Mouse (Mus musculus) kidney, embryonic 16.5 days (tissue): ENCODE results near the gene Piezo1. TPM values are rescaled to one million over a fixed set of nuclear protein-coding genes. Genes with fewer than 3 reads are reported as not detected.

Source experiments
- ATAC-seq: fragments of 200-750 bp; cut with Nextera tagmentation; 2 replicates; pipeline ENCODE4 v1.8.0; 2017; ENCODE audit warnings: moderate TSS enrichment; ENCODE audit not compliant: low FRiP score, low TSS enrichment
- H3K27ac ChIP-seq: fragments of 300-500 bp; sonication (generic); 2 replicates; pipeline ENCODE4 v1.5.1; 2014; ENCODE audit warnings: low read length
- H3K27me3 ChIP-seq: fragments of 300-500 bp; sonication (generic); 2 replicates; pipeline ENCODE4 v1.6.1; 2014; ENCODE audit warnings: low read length, control low read depth, mixed read lengths; ENCODE audit not compliant: insufficient read depth
- H3K36me3 ChIP-seq: fragments of 300-500 bp; sonication (generic); 2 replicates; pipeline ENCODE4 v1.6.1; 2014; ENCODE audit warnings: low read length, control low read depth, mixed read lengths; ENCODE audit not compliant: insufficient read depth
- H3K4me1 ChIP-seq: fragments of 300-500 bp; sonication (generic); 2 replicates; pipeline ENCODE4 v1.6.1; 2014; ENCODE audit warnings: low read length, control low read depth, mixed read lengths; ENCODE audit not compliant: insufficient read depth
- H3K4me2 ChIP-seq: fragments of 300-500 bp; sonication (generic); replicated peaks from 2 replicates; pipeline ENCODE4 v1.6.1; 2014; ENCODE audit warnings: low read depth, low read length
- H3K4me3 ChIP-seq: fragments of 300-500 bp; sonication (generic); 2 replicates; pipeline ENCODE4 v1.5.1; 2014; ENCODE audit warnings: mild to moderate bottlenecking, low read length
- H3K9ac ChIP-seq: fragments of 300-500 bp; sonication (generic); replicated peaks from 2 replicates; pipeline ENCODE4 v1.6.1; 2014; ENCODE audit warnings: low read length
- H3K9me3 ChIP-seq: fragments of 300-500 bp; sonication (generic); 2 replicates; pipeline ENCODE4 v1.6.1; 2016; ENCODE audit warnings: low read length, control low read depth
- WGBS: fragments of 180-500 bp; shearing (Covaris S2); extraction: QIAGEN DNeasy Blood & Tissue Kit; methylation state at CpG from one replicate; pipeline ENCODE4 v1.1.7; 2014; 5-methylcytosine and 5-hydroxymethylcytosine counted together
- polyA plus RNA-seq: library from polyadenylated mRNA; unstranded; fragments of >200 nt; fragmentation: Nextera tagmentation; extraction: Ambion mirVana; gene quantifications from 2 replicates; pipeline ENCODE4 v1.2.1, GENCODE M21; 2015

Piezo1 gene
- polyA plus RNA-seq, 1 experiment from 2014 or later = 16.9 TPM

GRCm38 (mm10) chr8:122580926-122581325, 29.8 kb upstream of the Piezo1 start:
- Histone ChIP-seq H3K36me3 (no peaks in the 10 kb centered on the region), H3K9ac (no peak overlapping the region), H3K27ac (no peak overlapping the region), H3K4me3 (no peak overlapping the region), H3K4me1 (peaks cover 38% of the 10 kb centered on the region), H3K9me3 (no peaks in the 10 kb centered on the region), H3K4me2 (no peak overlapping the region), H3K27me3 (no peaks in the 10 kb centered on the region)
- 37% methylated on average over 14 of the region's 15 CpGs for WGBS
- no peak for ATAC-seq

- Histone ChIP-seq H3K9ac (no peak overlapping the region), H3K4me2 (no peak overlapping the region), H3K27me3 (no peaks in the 10 kb centered on the region), H3K4me1 (peaks cover 49% of the 10 kb centered on the region), H3K9me3 (no peaks in the 10 kb centered on the region), H3K36me3 (no peaks in the 10 kb centered on the region), H3K4me3 (no peak overlapping the region), H3K27ac (peak overlapping the region; percentile 67; the same call in 1 of the 2 replicates)
- 26% methylated on average over 7 of the region's 7 CpGs for WGBS
- no peak for ATAC-seq
Observed at GRCm38 (mm10) chr8:122579196-122579595, 28.1 kb upstream of the Piezo1 start.

- H3K4me2 ChIP-seq = peak overlapping the region; percentile 89
- ATAC-seq = peak; percentile 52
- peaks cover 52% of the 10 kb centered on the region for H3K4me1 ChIP-seq
- peaks cover 8% of the 10 kb centered on the region for H3K36me3 ChIP-seq
- H3K9ac ChIP-seq = 0 out of 2 replicates have a peak overlapping the region, but pooled peaks have one; percentile 38
- H3K27ac ChIP-seq = peak overlapping the region; percentile 81
- H3K4me3 ChIP-seq = peak overlapping the region; percentile 77
- H3K27me3 ChIP-seq = no peaks in the 10 kb centered on the region
- WGBS = 14% methylated on average over 10 of the region's 10 CpGs
- no peaks in the 10 kb centered on the region for H3K9me3 ChIP-seq
Observed at GRCm38 (mm10) chr8:122577116-122577515, 26.0 kb upstream of the Piezo1 start.

DNA sequence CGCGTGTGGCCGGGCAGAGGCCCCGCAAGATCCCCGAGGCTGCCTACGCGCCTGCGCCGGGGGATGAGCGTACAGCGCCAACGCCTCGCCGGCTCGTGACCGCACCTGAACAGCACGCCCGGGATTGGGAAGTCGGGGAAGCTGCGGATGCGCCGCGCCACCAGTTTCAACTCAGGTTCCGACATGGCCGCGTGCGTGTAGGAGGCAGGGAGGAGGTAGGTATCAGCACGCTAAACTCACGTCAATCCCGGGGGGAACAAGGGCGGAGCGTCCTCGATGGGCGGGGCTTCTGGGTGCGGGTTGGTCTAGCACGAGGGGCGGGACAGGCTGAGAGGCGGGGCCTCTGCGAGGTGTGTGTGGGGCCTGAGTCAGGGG, 25.5 kb upstream of the Piezo1 start, which contains the start of gene Aprt:
Gene Aprt, minus strand, starts transcription at position 262 of the 375 bp plus-strand sequence.
- ATAC-seq = peak; percentile 80
- Histone ChIP-seq H3K4me1 (peaks cover 52% of the 10 kb centered on the region), H3K27me3 (no peaks in the 10 kb centered on the region), H3K4me2 (peak within 1 kb of the TSS; percentile 89), H3K4me3 (peak within 1 kb of the TSS; percentile 77), H3K9ac (peak within 1 kb of the TSS; percentile 89), H3K36me3 (peaks cover 13% of the 10 kb centered on the region), H3K9me3 (no peaks in the 10 kb centered on the region), H3K27ac (peak within 1 kb of the TSS; percentile 81)
- WGBS = under 1% methylated on average over 39 of the region's 39 CpGs

- Histone ChIP-seq H3K27me3 (no peaks in the 10 kb centered on the region), H3K9me3 (no peaks in the 10 kb centered on the region), H3K4me2 (peak overlapping the region; percentile 89), H3K4me1 (peaks cover 52% of the 10 kb centered on the region), H3K9ac (peak overlapping the region; percentile 89), H3K36me3 (peaks cover 19% of the 10 kb centered on the region), H3K4me3 (peak overlapping the region; percentile 77), H3K27ac (peak overlapping the region; percentile 77)
- WGBS = 16% methylated on average over 21 of the region's 21 CpGs
- peak; percentile 4; the same call in 1 of the 2 replicates for ATAC-seq
Observed at GRCm38 (mm10) chr8:122575735-122576647, 24.9 kb upstream of the Piezo1 start.

GRCm38 (mm10) chr8:122575286-122575685, 24.2 kb upstream of the Piezo1 start:
- H3K27me3 ChIP-seq = no peaks in the 10 kb centered on the region
- peak overlapping the region; percentile 73 for H3K27ac ChIP-seq
- no peaks in the 10 kb centered on the region for H3K9me3 ChIP-seq
- H3K36me3 ChIP-seq = peaks cover 26% of the 10 kb centered on the region
- 0 out of 2 replicates have a peak, but pooled peaks have one; percentile 25 for ATAC-seq
- peaks cover 49% of the 10 kb centered on the region for H3K4me1 ChIP-seq
- peak overlapping the region; percentile 24; the same call in 1 of the 2 replicates for H3K9ac ChIP-seq
- 52% methylated on average over 8 of the region's 8 CpGs for WGBS
- H3K4me2 ChIP-seq = peak overlapping the region; percentile 89
- H3K4me3 ChIP-seq = peak overlapping the region; percentile 77

DNA sequence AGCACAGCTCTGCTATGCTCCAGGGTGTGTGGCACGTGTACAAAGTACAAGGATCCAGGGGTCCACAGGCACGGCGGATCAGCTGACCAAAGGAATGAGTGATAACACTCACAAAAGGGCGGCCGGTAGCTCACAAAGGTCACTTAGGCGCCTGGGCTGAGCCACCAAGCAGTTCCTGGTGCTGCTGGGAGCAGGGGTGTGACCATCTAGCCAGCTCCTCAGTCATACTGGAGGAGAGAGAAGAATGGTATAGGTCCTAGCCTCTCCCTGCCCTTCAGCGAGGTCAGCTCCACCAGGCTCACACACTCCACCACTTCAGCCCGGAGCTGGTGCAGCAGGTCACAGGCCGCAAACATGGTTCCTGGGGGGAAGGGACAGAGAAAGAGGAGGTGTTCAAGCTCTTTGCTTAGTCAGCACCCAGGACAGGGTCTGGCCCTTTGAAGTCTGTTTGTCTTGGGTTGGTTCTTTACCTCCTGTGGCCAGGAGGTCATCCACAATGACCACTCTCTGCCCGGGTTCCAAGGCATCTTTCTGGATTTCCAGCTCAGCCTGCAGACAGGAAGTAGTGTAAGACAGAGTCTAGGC, 23.6 kb upstream of the Piezo1 start:
- peak overlapping the region; percentile 89 for H3K4me2 ChIP-seq
- H3K27ac ChIP-seq = peak overlapping the region; percentile 73
- ATAC-seq = no peak
- H3K9ac ChIP-seq = peak overlapping the region; percentile 24; the same call in 1 of the 2 replicates
- H3K27me3 ChIP-seq = no peaks in the 10 kb centered on the region
- H3K4me1 ChIP-seq = peaks cover 46% of the 10 kb centered on the region
- H3K4me3 ChIP-seq = peak overlapping the region; percentile 77
- no peaks in the 10 kb centered on the region for H3K9me3 ChIP-seq
- 24% methylated on average over 10 of the region's 10 CpGs for WGBS
- peaks cover 31% of the 10 kb centered on the region for H3K36me3 ChIP-seq

- peaks cover 34% of the 10 kb centered on the region for H3K36me3 ChIP-seq
- no peaks in the 10 kb centered on the region for H3K27me3 ChIP-seq
- no peak overlapping the region for H3K4me3 ChIP-seq
- WGBS = 15% methylated on average over 3 of the region's 3 CpGs
- no peak overlapping the region for H3K4me2 ChIP-seq
- peaks cover 46% of the 10 kb centered on the region for H3K4me1 ChIP-seq
- no peaks in the 10 kb centered on the region for H3K9me3 ChIP-seq
- ATAC-seq = no peak
- no peak overlapping the region for H3K9ac ChIP-seq
- peak overlapping the region; percentile 73 for H3K27ac ChIP-seq
Observed at GRCm38 (mm10) chr8:122574264-122574663, 23.1 kb upstream of the Piezo1 start.

DNA sequence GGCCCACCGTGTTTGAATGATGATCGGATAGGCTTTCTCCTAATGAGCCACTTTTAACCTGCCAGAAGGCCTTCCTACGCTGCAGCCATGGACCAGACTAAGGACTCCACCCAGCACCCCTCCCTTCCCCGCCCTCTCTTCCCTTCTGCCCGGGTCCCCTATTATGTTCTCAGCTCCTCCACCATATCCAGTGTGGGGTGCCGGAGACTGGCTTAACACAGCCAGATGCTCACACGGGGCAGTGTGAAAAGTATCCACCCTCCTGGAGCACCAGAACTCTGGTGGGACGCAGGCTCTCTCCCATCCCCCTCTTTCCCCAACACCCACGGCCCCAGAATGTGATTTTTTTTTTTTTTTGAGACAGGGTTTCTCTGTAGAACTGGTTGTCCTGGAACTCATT, 22.4 kb upstream of the Piezo1 start:
- Histone ChIP-seq H3K9me3 (no peaks in the 10 kb centered on the region), H3K27me3 (no peaks in the 10 kb centered on the region), H3K9ac (no peak overlapping the region), H3K4me3 (no peak overlapping the region), H3K27ac (no peak overlapping the region), H3K36me3 (peaks cover 34% of the 10 kb centered on the region), H3K4me2 (no peak overlapping the region), H3K4me1 (peaks cover 46% of the 10 kb centered on the region)
- 61% methylated on average over 9 of the region's 9 CpGs for WGBS
- no peak for ATAC-seq
